Mouse (Mus musculus) neural tube, embryonic 12.5 days (tissue): ENCODE measurements around the gene Zbtb44. TPM values are rescaled to one million over a fixed set of nuclear protein-coding genes. Genes with fewer than 3 reads are reported as not detected.
"Not testable (repeated sequence)": the region's sequence is repeated elsewhere in the genome, so short reads cannot be mapped to it uniquely, and the experiment has no call there.

Experiments used
- ATAC-seq: fragments of 200-750 bp; cut with Nextera tagmentation; 2 replicates; pipeline ENCODE4 v1.8.0; 2017; ENCODE audit warnings: low read depth, mild to moderate bottlenecking, moderate TSS enrichment, moderate library complexity; ENCODE audit not compliant: low FRiP score
- H3K27ac ChIP-seq: fragments of 300-500 bp; sonication (generic); 2 replicates; pipeline ENCODE4 v1.5.1; 2016
- H3K27me3 ChIP-seq: fragments of 300-500 bp; sonication (generic); replicated peaks from 2 replicates; pipeline ENCODE4 v1.6.1; 2016; ENCODE audit warnings: mild to moderate bottlenecking
- H3K36me3 ChIP-seq: fragments of 300-500 bp; sonication (generic); 2 replicates; pipeline ENCODE4 v1.6.1; 2016; ENCODE audit warnings: mild to moderate bottlenecking
- H3K4me1 ChIP-seq: fragments of 300-500 bp; sonication (generic); 2 replicates; pipeline ENCODE4 v1.6.1; 2016
- H3K4me2 ChIP-seq: fragments of 300-500 bp; sonication (generic); replicated peaks from 2 replicates; pipeline ENCODE4 v1.6.1; 2016; ENCODE audit warnings: mild to moderate bottlenecking
- H3K4me3 ChIP-seq: fragments of 300-500 bp; sonication (generic); 2 replicates; pipeline ENCODE4 v1.5.1; 2016
- H3K9ac ChIP-seq: fragments of 300-500 bp; sonication (generic); 2 replicates; pipeline ENCODE4 v1.6.1; 2016; ENCODE audit warnings: mild to moderate bottlenecking
- H3K9me3 ChIP-seq: fragments of 300-500 bp; sonication (generic); 2 replicates; pipeline ENCODE4 v1.6.1; 2016; ENCODE audit warnings: mild to moderate bottlenecking
- WGBS: fragments of 180-500 bp; shearing (Covaris S2); methylation state at CpG from one replicate; pipeline ENCODE4 v1.1.7; 2016; 5-methylcytosine and 5-hydroxymethylcytosine counted together
- polyA plus RNA-seq: library from polyadenylated mRNA; unstranded; fragments of >200 nt; fragmentation: Nextera tagmentation; extraction: Ambion mirVana; gene quantifications from 2 replicates; pipeline ENCODE4 v1.2.1, GENCODE M21; 2016

Zbtb44 gene
- polyA plus RNA-seq, 1 experiment from 2014 or later = 6.7 TPM

- H3K9me3 ChIP-seq = no peaks in the 10 kb centered on the region
- no peaks in the 10 kb centered on the region for H3K4me1 ChIP-seq
- H3K4me3 ChIP-seq = no peak overlapping the region
- H3K9ac ChIP-seq = no peak overlapping the region
- no peaks in the 10 kb centered on the region for H3K27me3 ChIP-seq
- 70% methylated on average over 4 of the region's 4 CpGs for WGBS
- no peak for ATAC-seq
- no peaks in the 10 kb centered on the region for H3K36me3 ChIP-seq
- no peak overlapping the region for H3K4me2 ChIP-seq
- H3K27ac ChIP-seq = no peak overlapping the region
Observed at GRCm38 (mm10) chr9:31017616-31018015, 12.8 kb upstream of the Zbtb44 start.

- H3K9me3 ChIP-seq = no peaks in the 10 kb centered on the region
- no peaks in the 10 kb centered on the region for H3K36me3 ChIP-seq
- no peaks in the 10 kb centered on the region for H3K27me3 ChIP-seq
- no peak for ATAC-seq
- no peaks in the 10 kb centered on the region for H3K4me1 ChIP-seq
- H3K9ac ChIP-seq = no peak overlapping the region
- H3K4me2 ChIP-seq = no peak overlapping the region
- no peak overlapping the region for H3K27ac ChIP-seq
- H3K4me3 ChIP-seq = no peak overlapping the region
- WGBS = 96% methylated on average over 3 of the region's 3 CpGs
Observed at GRCm38 (mm10) chr9:31018158-31018557, 12.3 kb upstream of the Zbtb44 start.

- no peak for ATAC-seq
- no peaks in the 10 kb centered on the region for H3K4me1 ChIP-seq
- H3K9ac ChIP-seq = no peak overlapping the region
- no peaks in the 10 kb centered on the region for H3K36me3 ChIP-seq
- H3K4me3 ChIP-seq = no peak overlapping the region
- no peaks in the 10 kb centered on the region for H3K9me3 ChIP-seq
- H3K27me3 ChIP-seq = no peaks in the 10 kb centered on the region
- no peak overlapping the region for H3K27ac ChIP-seq
- H3K4me2 ChIP-seq = no peak overlapping the region
Observed at GRCm38 (mm10) chr9:31018705-31019104, 11.7 kb upstream of the Zbtb44 start.

- Histone ChIP-seq H3K4me2 (no peak overlapping the region), H3K9ac (no peak overlapping the region), H3K9me3 (no peaks in the 10 kb centered on the region), H3K27me3 (no peaks in the 10 kb centered on the region), H3K36me3 (no peaks in the 10 kb centered on the region), H3K27ac (no peak overlapping the region), H3K4me1 (peaks cover 17% of the 10 kb centered on the region; the same call in 1 of the 2 replicates), H3K4me3 (no peak overlapping the region)
- no peak for ATAC-seq
- 88% methylated on average over 4 of the region's 4 CpGs for WGBS
Observed at GRCm38 (mm10) chr9:31028251-31028650, 2.2 kb upstream of the Zbtb44 start.

GRCm38 (mm10) chr9:31029751-31030511, 513 bp upstream of the Zbtb44 start:
- Histone ChIP-seq H3K36me3 (no peaks in the 10 kb centered on the region), H3K4me1 (peaks cover 17% of the 10 kb centered on the region; the same call in 1 of the 2 replicates), H3K9ac (peak overlapping the region; percentile 95), H3K9me3 (no peaks in the 10 kb centered on the region), H3K27me3 (no peaks in the 10 kb centered on the region), H3K27ac (peak overlapping the region; percentile 89), H3K4me2 (peak overlapping the region; percentile 77), H3K4me3 (peak overlapping the region; percentile 82)
- under 1% methylated on average over 56 of the region's 57 CpGs for WGBS
- ATAC-seq = peak; percentile 97

GRCm38 (mm10) chr9:31031414-31031843, 985 bp downstream of the Zbtb44 start:
- no peaks in the 10 kb centered on the region for H3K36me3 ChIP-seq
- ATAC-seq = no peak
- no peaks in the 10 kb centered on the region for H3K9me3 ChIP-seq
- peak overlapping the region; percentile 82 for H3K4me3 ChIP-seq
- H3K27ac ChIP-seq = no peak overlapping the region
- H3K4me1 ChIP-seq = peaks cover 17% of the 10 kb centered on the region; the same call in 1 of the 2 replicates
- peak overlapping the region; percentile 95 for H3K9ac ChIP-seq
- peak overlapping the region; percentile 77 for H3K4me2 ChIP-seq
- 21% methylated on average over 8 of the region's 8 CpGs for WGBS
- H3K27me3 ChIP-seq = no peaks in the 10 kb centered on the region

GRCm38 (mm10) chr9:31032546-31032945, 2.1 kb downstream of the Zbtb44 start:
- Histone ChIP-seq H3K4me3 (no peak overlapping the region), H3K36me3 (no peaks in the 10 kb centered on the region), H3K27ac (no peak overlapping the region), H3K9ac (no peak overlapping the region), H3K9me3 (no peaks in the 10 kb centered on the region), H3K27me3 (no peaks in the 10 kb centered on the region), H3K4me1 (peaks cover 17% of the 10 kb centered on the region; the same call in 1 of the 2 replicates), H3K4me2 (peak overlapping the region; percentile 36; the same call in 1 of the 2 replicates)
- ATAC-seq = no peak

GRCm38 (mm10) chr9:31050208-31050607, 19.8 kb downstream of the Zbtb44 start:
- ATAC-seq = no peak
- Histone ChIP-seq H3K4me1 (no peaks in the 10 kb centered on the region), H3K27me3 (no peaks in the 10 kb centered on the region), H3K9me3 (no peaks in the 10 kb centered on the region), H3K4me2 (no peak overlapping the region), H3K4me3 (no peak overlapping the region), H3K9ac (no peak overlapping the region), H3K27ac (no peak overlapping the region), H3K36me3 (no peaks in the 10 kb centered on the region)
- WGBS = 95% methylated on average over 5 of the region's 5 CpGs

- H3K4me3 ChIP-seq, H3K27me3 ChIP-seq, H3K27ac ChIP-seq, H3K9ac ChIP-seq, H3K36me3 ChIP-seq, H3K9me3 ChIP-seq, H3K4me1 ChIP-seq, ATAC-seq, H3K4me2 ChIP-seq: not testable (repeated sequence)
- WGBS = 95% methylated on average over 6 of the region's 6 CpGs
Observed at GRCm38 (mm10) chr9:31051509-31051908, 21.1 kb downstream of the Zbtb44 start.

- no peak overlapping the region for H3K27ac ChIP-seq
- H3K4me2 ChIP-seq = no peak overlapping the region
- no peaks in the 10 kb centered on the region for H3K27me3 ChIP-seq
- ATAC-seq = no peak
- 83% methylated on average over 2 of the region's 2 CpGs for WGBS
- H3K4me3 ChIP-seq = no peak overlapping the region
- H3K36me3 ChIP-seq = peaks cover 18% of the 10 kb centered on the region
- no peak overlapping the region for H3K9ac ChIP-seq
- H3K4me1 ChIP-seq = no peaks in the 10 kb centered on the region
- H3K9me3 ChIP-seq = no peaks in the 10 kb centered on the region
Observed at GRCm38 (mm10) chr9:31058723-31059122, 28.3 kb downstream of the Zbtb44 start.

- 96% methylated on average over 8 of the region's 8 CpGs for WGBS
- no peak overlapping the region for H3K9ac ChIP-seq
- H3K27ac ChIP-seq = no peak overlapping the region
- no peak overlapping the region for H3K4me2 ChIP-seq
- peaks cover 14% of the 10 kb centered on the region for H3K36me3 ChIP-seq
- no peak for ATAC-seq
- H3K27me3 ChIP-seq = no peaks in the 10 kb centered on the region
- no peak overlapping the region for H3K4me3 ChIP-seq
- H3K4me1 ChIP-seq = no peaks in the 10 kb centered on the region
- no peaks in the 10 kb centered on the region for H3K9me3 ChIP-seq
Observed at GRCm38 (mm10) chr9:31070706-31071105, 40.3 kb downstream of the Zbtb44 start.

GRCm38 (mm10) chr9:31072256-31072655, 41.8 kb downstream of the Zbtb44 start:
- Histone ChIP-seq H3K9ac (no peak overlapping the region), H3K9me3 (no peaks in the 10 kb centered on the region), H3K4me2 (no peak overlapping the region), H3K4me1 (no peaks in the 10 kb centered on the region), H3K27me3 (no peaks in the 10 kb centered on the region), H3K36me3 (peaks cover 3% of the 10 kb centered on the region), H3K27ac (no peak overlapping the region), H3K4me3 (no peak overlapping the region)
- 92% methylated on average over 5 of the region's 5 CpGs for WGBS
- ATAC-seq = no peak

- Histone ChIP-seq H3K4me3 (no peak overlapping the region), H3K4me1 (no peaks in the 10 kb centered on the region), H3K36me3 (peaks cover 1% of the 10 kb centered on the region), H3K4me2 (no peak overlapping the region), H3K27me3 (no peaks in the 10 kb centered on the region), H3K27ac (no peak overlapping the region), H3K9ac (no peak overlapping the region), H3K9me3 (no peaks in the 10 kb centered on the region)
- WGBS = 81% methylated on average over 7 of the region's 7 CpGs
- no peak for ATAC-seq
Observed at GRCm38 (mm10) chr9:31073797-31074196, 43.4 kb downstream of the Zbtb44 start.
